Mouse (Mus musculus) G1E (cell line): ENCODE results near the gene Rbms1. TPM values are rescaled to one million over a fixed set of nuclear protein-coding genes. Genes with fewer than 3 reads are reported as not detected.

Source experiments
- ATAC-seq: 2 replicates; pipeline ENCODE4 v1.8.0; 2016; ENCODE audit warnings: mild to moderate bottlenecking; ENCODE audit not compliant: insufficient number of reproducible peaks, poor library complexity, low FRiP score, severe bottlenecking; ENCODE audit errors: extremely low read depth
- DNase-seq: peaks from one replicate; pipeline ENCODE4 v3.0.0; 2012; ENCODE audit warnings: low spot score
- H3K27me3 ChIP-seq: 2 replicates; pipeline ENCODE4 v1.6.1; 2012; ENCODE audit warnings: mild to moderate bottlenecking, low read length, inconsistent platforms; ENCODE audit not compliant: insufficient read depth
- H3K36me3 ChIP-seq: replicated peaks from 2 replicates; pipeline ENCODE3; 2012; ENCODE audit warnings: mild to moderate bottlenecking, inconsistent platforms
- H3K4me1 ChIP-seq: 2 replicates; pipeline ENCODE4 v1.6.1; 2012; ENCODE audit warnings: low read depth, low read length, inconsistent platforms, mixed read lengths; ENCODE audit not compliant: insufficient read depth
- H3K4me3 ChIP-seq: 2 replicates; pipeline ENCODE4 v1.5.1; 2012; ENCODE audit warnings: low read depth, mild to moderate bottlenecking, inconsistent platforms, low read length, moderate library complexity, mixed read lengths
- H3K9me3 ChIP-seq: replicated peaks from 2 replicates; pipeline ENCODE4 v1.6.1; 2012; ENCODE audit warnings: inconsistent platforms
- CTCF ChIP-seq: IDR thresholded peaks from 2 replicates; pipeline ENCODE4 v1.5.1; 2012; ENCODE audit warnings: low read depth, low read length, inconsistent platforms, mixed read lengths
- GATA1 ChIP-seq: IDR thresholded peaks from 2 replicates; pipeline ENCODE4 v1.6.1; 2012; ENCODE audit warnings: borderline replicate concordance, low read length, inconsistent platforms, mixed read lengths
- GATA2 ChIP-seq: IDR thresholded peaks from 2 replicates; pipeline ENCODE4 v1.6.1; 2012; ENCODE audit warnings: low read depth, low read length, inconsistent platforms, borderline replicate concordance
- POLR2AphosphoS5 ChIP-seq: IDR thresholded peaks from 2 replicates; pipeline ENCODE4 v1.6.1; 2012; ENCODE audit warnings: low read depth, low read length, inconsistent platforms; ENCODE audit not compliant: insufficient replicate concordance
- TAL1 ChIP-seq: conservative IDR thresholded peaks from 2 replicates; pipeline ENCODE4 v1.6.1; 2012; ENCODE audit warnings: low read depth, low read length, inconsistent platforms, mixed read lengths
- polyA plus RNA-seq: library from polyadenylated mRNA; stranded (reverse); fragments of >175 nt; gene quantifications from 2 replicates; pipeline ENCODE4 v1.2.3, GENCODE M21; 2012
- total RNA-seq, 2 experiments: library from RNA; stranded (forward) in 1 of 2; stranded (reverse) in 1 of 2; fragments of 200-1000 nt in 1 of 2; fragments of >200 nt in 1 of 2; fragmentation: Nextera tagmentation in 1 of 2; gene quantifications; 2 replicates each; pipeline ENCODE4 v1.2.3; 2014 to 2017

The Rbms1 gene
- total and polyA plus RNA-seq, 3 experiments, result 61.7 to 109 (median 99.6) TPM

DNA sequence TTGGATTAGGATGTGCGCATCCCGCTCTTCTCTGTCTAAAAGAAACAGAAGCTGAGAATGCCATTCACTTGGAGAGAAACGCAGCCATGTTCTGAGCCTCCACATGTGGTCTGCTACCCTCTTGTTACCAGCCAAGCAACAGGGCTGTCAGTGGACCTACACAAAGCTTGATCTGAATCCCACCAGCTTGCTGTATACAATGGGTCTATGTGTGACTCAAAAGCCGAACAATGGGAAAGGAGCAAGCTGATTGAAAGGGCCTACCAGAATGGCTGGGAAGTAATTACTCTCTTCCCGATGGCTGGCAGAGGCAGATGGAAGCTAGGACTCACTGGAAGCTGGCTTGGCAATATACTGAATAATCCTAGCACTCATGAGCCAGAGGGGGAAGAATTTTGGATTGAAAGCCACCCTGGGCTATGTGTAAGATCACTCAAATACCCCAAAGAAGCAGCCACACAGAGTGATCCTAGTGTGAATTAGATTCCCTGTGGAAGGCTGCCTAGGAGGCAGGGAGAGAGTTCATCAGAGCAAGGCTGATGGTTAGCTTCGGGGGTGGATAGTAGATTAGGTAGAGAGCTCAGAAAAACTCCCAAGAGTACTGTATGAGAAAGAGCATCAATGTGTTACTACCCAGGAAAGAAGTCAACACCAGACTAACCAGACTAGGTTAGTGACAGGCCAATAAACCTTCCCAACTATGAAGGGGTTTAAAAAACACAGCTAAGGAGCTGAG lies 174.7 kb downstream of the Rbms1 start:
- no peak for DNase-seq
- Histone ChIP-seq H3K36me3 (peaks cover 75% of the 10 kb centered on the region), H3K4me1 (peaks cover 3% of the 10 kb centered on the region; the same call in 1 of the 2 replicates), H3K4me3 (no peak overlapping the region), H3K27me3 (no peaks in the 10 kb centered on the region), H3K9me3 (no peaks in the 10 kb centered on the region)
- TF ChIP-seq GATA1, result no peak
- TF ChIP-seq GATA2, result no peak
- TF ChIP-seq TAL1, result no peak
- no peak for TF ChIP-seq POLR2AphosphoS5
- no peak for TF ChIP-seq CTCF
- ATAC-seq, result no peak

GRCm38 (mm10) chr2:60787088-60787487 lies 175.9 kb downstream of the Rbms1 start:
- no peak for TF ChIP-seq POLR2AphosphoS5
- no peak for TF ChIP-seq TAL1
- TF ChIP-seq GATA2, result no peak
- Histone ChIP-seq H3K4me3 (no peak overlapping the region), H3K27me3 (no peaks in the 10 kb centered on the region), H3K4me1 (peaks cover 3% of the 10 kb centered on the region; the same call in 1 of the 2 replicates), H3K9me3 (no peaks in the 10 kb centered on the region), H3K36me3 (peaks cover 80% of the 10 kb centered on the region)
- ATAC-seq (no peak), DNase-seq (no peak)

- DNase-seq (no peak), ATAC-seq (no peak)
- Histone ChIP-seq H3K9me3 (no peaks in the 10 kb centered on the region), H3K36me3 (peaks cover 83% of the 10 kb centered on the region), H3K4me1 (peaks cover 3% of the 10 kb centered on the region; the same call in 1 of the 2 replicates), H3K27me3 (no peaks in the 10 kb centered on the region), H3K4me3 (no peak overlapping the region)
- TF ChIP-seq GATA2 (no peak), GATA1 (no peak), TAL1 (no peak), CTCF (no peak), POLR2AphosphoS5 (no peak)
Observed at GRCm38 (mm10) chr2:60786289-60786688, 176.7 kb downstream of the Rbms1 start.

DNA sequence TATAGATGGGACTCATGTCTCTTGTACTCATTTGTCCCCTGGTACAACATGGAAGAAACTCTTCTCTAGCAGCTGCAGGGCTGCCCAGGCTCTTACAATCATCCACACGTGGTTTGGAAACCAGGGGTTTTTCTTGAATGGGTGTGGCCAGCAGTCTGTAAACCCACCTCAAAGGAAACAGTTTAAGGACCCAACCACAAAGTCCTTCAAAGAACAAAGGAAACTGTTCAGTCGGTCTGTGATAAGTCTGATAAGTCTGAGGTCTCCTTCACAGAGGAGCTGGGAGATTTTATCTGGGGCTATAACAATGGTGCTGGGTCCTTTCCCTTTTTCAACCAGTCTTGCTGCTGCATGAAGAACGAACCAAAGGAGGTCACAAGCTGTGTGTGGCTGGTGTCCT lies 188.5 kb downstream of the Rbms1 start:
- no peak for TF ChIP-seq GATA2
- TF ChIP-seq POLR2AphosphoS5, result no peak
- TF ChIP-seq TAL1, result 0 out of 2 replicates have a peak, but pooled peaks have one; percentile 20
- TF ChIP-seq CTCF, result no peak
- TF ChIP-seq GATA1, result no peak
- ATAC-seq (peak; percentile 94), DNase-seq (peak; percentile 65)
- H3K27me3 ChIP-seq, result no peaks in the 10 kb centered on the region
- peaks cover 86% of the 10 kb centered on the region for H3K36me3 ChIP-seq
- no peaks in the 10 kb centered on the region for H3K9me3 ChIP-seq
- peaks cover 44% of the 10 kb centered on the region for H3K4me1 ChIP-seq
- no peak overlapping the region for H3K4me3 ChIP-seq

- no peak for DNase-seq
- Histone ChIP-seq H3K27me3 (no peaks in the 10 kb centered on the region), H3K9me3 (no peaks in the 10 kb centered on the region), H3K4me1 (peaks cover 45% of the 10 kb centered on the region), H3K36me3 (peaks cover 86% of the 10 kb centered on the region), H3K4me3 (no peak overlapping the region)
- TF ChIP-seq GATA1 (no peak), CTCF (no peak), TAL1 (no peak), POLR2AphosphoS5 (no peak), GATA2 (no peak)
- no peak for ATAC-seq
Observed at GRCm38 (mm10) chr2:60773592-60773991, 189.4 kb downstream of the Rbms1 start.

- H3K36me3 ChIP-seq, result peaks cover 96% of the 10 kb centered on the region
- ATAC-seq, result no peak
Observed at GRCm38 (mm10) chr2:60766420-60766819, 196.6 kb downstream of the Rbms1 start.

More at GRCm38 (mm10) chr2:60766420-60766819, 196.6 kb downstream of the Rbms1 start:
- Histone ChIP-seq H3K9me3 (no peaks in the 10 kb centered on the region), H3K4me3 (no peak overlapping the region), H3K4me1 (peaks cover 15% of the 10 kb centered on the region), H3K27me3 (no peaks in the 10 kb centered on the region)
- no peak for DNase-seq
- TF ChIP-seq TAL1 (no peak), GATA2 (no peak), CTCF (no peak)
